Mouse (Mus musculus) natural killer cell, adult 2 months (primary cell): ENCODE measurements around the gene Atxn7l2.

Source experiments
- DNase-seq, 2 experiments: peaks; one replicate each; pipeline ENCODE4 v3.0.0; 2022; ENCODE audit warnings: low spot score in 2 of 2

Gene Atxn7l2

DNA sequence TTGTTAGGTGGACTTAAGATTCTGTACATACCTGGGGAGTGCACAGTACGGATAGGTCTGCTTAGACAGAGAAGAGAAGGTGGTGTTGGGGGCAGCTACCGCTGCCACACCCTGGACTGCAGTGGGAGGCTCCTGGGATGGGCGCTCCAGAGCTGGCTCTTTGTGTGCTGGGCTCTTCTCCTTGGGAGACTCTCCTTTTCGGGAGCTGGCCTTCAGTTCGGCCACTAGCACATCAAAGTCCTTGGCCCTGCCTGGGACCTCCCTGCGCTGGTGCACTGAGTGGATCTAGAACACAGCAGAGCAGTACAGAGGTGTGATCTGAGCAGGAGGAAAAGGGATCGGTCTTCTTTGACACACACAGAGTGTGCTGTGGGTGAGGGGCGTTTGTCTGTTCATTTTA lies 5.1 kb downstream of the Atxn7l2 start:
- DNase-seq = no peak

DNA sequence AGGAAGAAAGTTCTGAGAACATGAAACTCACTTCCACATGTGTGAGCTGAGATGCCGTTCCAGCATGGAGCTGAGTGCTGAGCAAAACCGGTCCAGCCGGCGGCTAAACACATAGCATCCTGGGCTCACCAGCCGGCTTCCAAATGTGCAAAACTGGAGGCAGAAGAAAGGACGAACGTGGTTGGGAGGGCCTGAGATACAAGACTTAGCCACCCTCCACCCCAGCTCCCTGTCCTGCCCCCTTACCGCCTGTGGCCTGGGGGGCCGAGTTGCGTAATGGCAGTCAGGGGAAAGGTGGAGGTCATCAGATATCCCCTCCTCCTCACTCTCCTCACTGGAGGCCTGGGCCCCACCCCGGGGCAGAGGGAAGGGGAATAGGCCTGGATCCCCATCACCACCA lies 6.3 kb downstream of the Atxn7l2 start:
- DNase-seq = no peak

DNA sequence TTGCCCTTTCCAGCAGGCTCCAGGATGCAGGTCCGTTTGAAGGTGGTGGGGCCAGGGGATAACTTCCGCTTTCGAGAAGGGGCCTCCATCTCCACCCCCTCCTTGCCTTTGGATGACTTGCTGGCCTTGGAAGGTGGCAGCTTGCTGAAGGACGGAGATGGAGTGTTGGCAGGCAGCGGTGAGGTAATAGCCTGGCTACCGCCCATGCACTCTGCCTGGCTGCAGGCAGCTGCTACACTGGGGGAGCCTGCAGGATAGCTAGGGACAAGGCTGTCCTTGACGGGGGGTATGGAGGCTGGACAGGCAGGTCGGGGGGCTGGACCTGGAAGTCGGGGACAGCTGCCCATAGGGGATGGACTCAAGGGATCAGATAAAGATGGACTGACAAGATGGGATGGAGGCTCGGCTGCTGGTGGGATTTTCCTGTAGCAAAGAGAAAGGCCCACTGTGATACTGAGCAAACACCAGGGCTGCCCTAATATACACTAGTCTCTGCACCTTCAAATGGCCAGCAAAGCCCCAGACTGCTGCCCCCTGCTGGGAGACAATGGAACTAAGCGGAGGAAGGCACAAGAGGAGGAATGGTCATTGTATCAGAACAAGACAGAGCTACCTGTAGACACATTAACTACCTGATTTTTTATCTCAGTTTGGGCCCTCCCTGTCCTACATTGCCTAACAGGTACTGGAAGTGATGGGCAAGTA lies 7.0 kb downstream of the Atxn7l2 start:
- peak; percentile 78 to 84 for DNase-seq

DNA sequence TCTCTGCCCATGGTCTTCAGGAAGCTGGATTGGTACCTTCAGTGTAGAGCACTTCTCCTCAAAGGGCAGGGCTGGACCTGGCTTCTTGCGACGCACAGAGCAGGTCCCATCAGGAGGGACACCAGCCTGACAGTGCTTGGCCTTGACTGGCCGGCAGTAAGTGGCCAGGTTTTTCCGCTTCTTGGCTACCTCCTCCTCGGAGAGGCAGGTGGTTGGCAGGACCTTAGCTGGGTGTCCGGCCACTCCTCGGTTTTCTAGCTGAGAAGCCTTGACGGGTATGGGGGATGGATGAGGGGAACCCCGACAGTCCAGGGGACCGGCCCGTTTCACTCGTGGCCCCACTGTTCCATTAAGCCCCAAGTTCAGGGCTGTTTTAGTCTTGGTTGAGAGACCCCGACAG lies 7.5 kb downstream of the Atxn7l2 start:
- no peak for DNase-seq

DNA sequence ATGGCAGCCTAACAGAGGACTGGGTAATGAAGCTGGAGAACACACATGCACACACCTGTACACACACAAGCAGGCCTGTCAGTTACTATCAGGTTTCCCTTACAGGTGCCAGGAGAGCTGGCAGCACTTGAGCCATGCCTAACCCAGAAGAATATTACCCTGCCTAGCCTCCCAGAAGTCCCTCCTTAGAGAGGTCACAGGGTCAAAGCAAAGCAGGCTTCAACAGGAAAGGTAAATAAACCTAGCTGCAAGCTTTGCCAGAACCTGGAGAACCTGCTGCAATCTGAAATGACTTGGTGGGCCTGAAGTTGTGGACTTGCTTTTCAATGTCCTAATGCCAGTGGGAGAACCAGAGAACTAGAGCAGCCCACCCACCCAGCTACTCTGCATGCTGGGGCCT lies 8.2 kb downstream of the Atxn7l2 start:
- DNase-seq = no peak

DNA sequence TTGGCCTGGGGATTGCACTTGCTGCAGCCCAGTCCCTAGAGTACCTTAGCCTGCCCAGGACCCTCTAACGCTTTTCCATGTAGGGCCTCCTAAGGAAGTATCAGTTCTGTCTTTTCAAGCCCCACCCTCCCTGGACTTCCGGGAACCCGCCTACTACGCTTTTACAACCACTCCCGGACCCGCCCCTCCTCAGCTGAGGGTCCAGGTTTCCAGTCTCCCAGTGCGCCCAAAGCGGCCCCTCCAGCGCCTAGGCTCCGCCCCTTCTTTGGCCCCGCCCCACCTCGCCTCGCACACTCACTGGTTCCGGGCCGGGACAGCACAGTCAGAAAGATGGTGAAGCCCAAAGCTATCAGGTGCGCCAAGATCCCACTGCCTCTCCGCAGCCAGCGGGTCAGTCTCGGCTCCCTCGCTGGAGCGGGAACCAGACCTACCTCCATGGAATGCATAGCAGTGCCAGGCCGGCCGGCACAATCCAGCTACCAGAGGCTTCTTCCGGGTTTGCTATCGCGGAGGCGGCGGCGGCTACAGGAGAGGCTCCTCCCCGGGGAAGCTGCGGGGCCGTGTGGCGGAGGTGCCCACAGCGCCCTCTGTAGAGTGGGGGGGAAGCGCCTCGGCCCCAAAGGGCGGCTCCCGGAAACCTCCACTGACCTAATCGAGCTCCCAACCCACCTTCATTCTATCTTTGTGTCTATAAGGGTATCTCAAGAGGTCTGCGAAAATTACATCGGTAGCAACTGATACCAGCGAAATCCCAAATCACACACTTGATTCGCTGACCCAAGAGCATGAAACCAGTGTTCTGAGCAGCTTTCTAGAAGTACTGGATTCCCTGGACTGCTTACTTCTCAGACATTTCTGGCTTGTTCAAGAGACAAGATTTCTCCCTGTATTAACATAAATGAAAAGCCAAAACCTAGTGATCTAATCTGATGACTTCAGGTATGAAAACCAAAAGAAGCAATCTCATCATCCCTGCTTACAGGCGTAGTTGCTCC lies 10.1 kb downstream of the Atxn7l2 start, which contains the start of gene Cyb561d1:
TSS of gene Cyb561d1 (minus strand) at position 884 of the 995 bp plus-strand sequence.
- DNase-seq = peak; percentile 94 to 95

DNA sequence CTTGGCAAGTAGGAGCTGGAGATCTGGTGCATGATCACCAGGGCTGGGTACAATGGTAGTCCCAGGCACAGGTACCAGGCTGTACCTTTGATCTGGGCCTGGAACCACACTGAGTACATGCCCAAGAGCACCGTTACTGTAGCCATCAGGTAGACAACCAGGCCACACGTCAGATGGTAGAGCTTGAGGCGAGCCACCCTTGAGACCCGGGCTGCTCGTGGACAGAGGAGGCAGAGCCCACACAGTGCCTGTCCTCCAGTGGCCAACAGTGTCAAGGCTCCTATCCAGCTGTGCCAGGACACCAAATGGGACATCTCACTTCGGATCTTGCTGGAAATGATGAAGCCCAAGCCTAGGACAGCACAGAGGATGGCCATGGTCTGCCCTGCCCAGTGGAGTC lies 11.5 kb downstream of the Atxn7l2 start:
- DNase-seq = no peak

DNA sequence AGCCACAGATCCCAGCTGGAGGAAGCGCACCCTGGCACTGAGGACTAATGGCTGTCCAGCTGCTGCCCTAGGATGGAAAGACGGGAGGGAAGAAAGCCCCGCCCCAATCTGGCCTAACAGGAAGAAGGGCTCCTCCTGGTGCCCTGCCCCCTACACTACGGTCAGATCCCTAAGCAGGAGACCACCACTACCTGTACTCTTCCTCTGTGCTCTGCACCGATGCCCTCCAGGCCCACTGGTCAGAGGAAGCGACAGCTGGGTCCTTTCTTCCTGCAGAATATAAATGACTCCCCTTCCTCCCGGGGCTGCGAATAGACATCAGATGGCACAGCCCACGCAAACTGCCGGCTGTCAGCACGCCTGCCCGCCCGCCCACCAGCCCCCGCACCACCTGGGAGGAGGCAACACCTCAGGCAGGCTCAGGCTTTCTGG lies 13.7 kb downstream of the Atxn7l2 start:
- DNase-seq = no peak

DNA sequence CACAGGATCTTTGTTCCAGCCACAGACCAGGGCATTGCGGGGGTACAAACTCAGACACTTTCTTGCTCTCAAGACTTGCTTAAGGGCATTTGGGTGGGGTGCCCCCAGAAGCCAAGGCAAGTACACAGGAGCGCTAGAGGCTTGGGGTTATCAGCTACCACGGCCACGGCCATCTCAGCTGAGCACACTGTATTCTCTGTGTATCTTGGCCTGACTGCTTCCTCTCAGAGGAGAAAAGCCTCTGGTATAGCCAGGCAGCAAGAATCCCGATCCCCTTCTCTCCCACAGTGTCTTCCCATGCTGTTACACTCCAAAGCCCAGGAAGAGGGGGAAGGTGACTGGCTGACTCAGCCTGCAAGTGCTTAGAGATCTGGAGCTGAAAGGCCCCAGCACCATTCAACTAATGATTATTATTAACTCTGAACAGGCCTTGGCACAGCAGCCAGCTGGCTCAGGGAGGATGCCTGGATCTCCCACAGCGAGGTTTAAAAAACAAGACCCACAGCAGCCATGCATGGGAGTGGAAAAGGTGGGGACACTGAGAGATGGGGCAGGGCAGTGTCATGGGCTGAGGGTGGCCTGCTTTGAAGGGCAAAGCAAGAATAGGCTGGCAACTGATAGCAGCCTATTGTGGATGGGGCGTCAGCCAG lies 14.7 kb downstream of the Atxn7l2 start:
- no peak for DNase-seq

DNA sequence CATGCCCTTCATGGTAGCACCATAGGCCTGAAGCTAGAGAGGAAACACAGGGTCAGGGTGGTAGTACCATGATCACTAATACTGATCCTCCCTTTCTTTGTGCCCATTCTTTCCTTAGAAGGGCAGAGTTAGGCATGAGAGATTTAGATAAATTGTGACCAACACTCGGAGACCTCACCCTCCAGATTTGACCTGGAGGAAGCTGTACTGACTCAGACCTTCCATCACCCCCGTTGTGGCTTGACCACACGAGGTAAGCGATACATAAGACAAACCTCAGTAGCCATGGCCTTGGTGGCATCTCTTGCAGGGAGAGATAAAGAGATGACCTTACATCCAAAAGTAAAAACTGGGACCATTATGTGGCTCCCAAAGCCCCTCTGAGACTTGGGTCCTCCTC lies 15.4 kb downstream of the Atxn7l2 start:
- DNase-seq = peak; percentile 48 to 72

DNA sequence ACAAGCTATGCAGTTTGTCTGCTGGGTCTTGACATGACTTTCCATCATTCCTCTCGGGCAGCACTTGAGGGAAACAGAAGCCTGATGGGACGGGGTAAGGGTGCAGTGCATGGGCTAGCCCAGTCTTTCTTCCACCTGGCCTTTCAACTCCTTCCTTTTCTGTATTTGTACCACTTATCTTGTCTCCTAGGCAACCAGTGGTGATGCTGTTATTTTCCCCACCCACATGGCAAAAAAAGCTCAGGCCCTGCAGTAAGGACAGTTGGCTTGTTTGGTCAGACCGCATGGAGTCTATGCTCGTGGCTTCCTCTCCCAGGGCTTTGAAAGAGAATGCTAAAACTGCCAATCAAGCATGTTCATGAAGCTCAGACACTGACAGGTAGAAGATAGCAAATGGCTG lies 17.0 kb downstream of the Atxn7l2 start:
- DNase-seq = peak in 1 of 2 experiments; percentile 47

DNA sequence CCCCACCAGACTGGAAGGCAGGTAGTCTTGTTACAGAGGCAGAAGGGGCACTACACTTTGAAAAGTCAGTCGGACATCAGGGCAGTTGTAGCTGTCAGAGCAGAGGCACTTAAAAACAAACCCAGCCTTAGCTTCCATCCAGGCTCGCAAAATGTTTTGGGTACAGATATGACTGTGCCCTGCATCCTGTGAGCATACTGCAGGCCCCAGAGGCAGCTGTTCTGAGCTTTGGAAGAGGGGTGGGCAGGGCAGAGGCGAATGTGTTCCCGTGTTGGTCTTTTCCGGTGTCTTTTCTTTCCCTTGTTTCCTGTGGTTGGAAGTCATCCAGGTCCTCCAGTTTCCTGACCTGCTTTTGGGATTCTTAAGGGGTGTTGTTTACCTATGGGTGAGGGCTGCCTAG lies 20.8 kb downstream of the Atxn7l2 start:
- no peak for DNase-seq

DNA sequence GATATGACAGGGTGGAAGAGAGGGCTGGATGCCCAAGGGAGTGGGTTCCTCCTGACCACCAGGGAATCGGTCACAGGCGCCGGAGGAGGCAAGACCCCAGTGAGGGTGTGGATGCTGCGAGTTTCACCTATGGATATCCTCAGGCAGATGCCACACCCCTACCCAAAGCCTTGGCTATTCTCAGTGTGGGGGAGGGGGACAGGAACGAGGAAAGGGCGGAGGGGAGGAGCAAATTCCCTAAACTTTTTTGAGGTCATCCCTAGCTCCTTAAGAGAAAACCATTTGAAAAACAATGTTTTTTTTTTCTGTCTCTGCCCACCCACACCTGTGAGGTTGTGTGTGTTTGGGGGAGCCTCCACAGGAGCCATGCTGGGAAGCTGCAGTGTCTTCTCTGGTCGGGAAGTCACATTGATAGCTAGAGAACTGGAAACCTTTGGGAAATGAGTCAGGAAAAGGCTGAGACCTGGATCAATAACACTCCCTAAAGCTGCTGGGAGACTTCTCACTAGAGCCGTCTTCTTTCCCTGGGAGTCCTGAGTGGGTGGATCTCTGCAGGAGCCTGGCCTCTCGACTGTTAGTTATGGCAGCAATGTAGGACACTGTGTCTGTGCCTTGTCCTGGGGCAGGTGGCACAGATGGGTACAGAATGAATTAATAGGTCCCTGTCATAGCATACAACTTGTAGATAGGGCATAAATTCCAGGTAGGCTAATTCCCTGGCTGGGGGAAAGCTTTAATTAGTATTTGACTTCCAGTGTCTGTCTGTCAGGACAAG lies 21.8 kb downstream of the Atxn7l2 start:
- no peak for DNase-seq

DNA sequence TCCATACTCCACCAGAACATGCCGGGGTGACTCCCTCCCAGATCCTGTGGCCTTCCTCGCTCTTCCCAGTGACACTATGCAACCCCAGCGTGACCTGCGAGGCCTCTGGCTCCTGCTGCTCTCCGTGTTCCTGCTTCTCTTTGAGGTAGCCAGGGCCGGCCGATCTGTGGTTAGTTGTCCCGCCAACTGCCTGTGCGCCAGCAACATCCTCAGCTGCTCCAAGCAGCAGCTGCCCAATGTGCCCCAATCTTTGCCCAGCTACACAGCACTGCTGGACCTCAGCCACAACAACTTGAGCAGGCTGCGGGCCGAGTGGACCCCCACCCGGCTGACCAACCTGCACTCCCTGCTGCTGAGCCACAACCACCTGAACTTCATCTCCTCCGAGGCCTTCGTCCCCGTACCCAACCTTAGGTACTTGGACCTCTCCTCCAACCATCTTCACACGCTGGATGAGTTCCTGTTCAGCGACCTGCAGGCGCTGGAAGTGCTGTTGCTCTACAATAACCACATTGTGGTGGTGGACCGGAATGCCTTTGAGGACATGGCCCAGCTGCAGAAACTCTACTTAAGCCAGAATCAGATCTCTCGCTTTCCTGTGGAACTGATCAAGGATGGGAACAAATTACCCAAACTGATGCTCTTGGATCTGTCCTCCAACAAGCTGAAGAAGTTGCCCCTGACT lies 23.5 kb downstream of the Atxn7l2 start:
- no peak for DNase-seq

DNA sequence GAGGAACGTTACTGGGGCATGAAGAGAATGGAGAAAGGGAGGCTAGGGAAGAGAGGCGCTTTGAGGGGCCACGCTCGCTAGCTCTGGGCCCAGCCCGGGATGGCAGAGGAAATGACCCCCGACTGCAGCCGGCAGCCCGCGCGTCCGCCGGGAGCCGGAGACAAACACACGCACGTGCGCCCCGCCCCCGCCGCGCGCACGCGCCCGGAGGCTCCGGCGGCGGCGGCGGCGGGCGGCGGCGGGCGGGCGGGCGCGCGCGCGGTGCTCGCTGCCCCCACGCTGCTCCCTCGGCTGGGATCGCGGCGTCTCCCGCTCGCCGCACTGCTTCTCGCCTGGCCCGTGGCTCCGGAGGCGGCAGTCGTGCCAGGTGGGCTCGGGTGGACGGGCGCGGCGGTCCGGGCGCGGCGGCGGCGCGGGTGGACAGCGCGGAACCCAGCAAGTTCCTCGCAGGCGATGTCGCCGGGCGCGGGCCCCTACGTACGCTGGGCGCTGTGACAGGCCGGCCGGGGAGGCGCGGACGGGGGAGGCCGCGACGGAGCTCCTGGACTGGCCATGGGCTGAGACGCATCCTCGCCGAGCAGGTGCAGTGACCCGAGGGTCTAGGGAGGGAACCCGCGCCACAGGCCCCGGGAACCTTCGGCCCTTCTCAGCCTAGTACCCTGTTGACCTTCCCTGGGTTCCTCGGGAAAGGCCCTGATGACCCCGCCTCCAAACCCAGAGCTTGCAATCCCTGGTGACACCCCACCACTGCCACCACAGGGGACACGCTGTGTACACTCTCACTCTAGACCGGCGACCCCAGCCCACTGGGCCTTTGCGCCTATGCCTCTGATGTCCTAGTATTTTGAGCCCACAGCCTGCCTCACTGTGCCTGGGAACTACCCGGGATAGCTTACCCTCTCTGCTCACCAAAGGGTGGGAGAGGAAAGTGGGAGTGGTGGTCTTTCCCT lies 24.4 kb downstream of the Atxn7l2 start, which contains the start of gene Amigo1:
TSS of gene Amigo1 (plus strand) at position 238 of the 950 bp plus-strand sequence.
- DNase-seq = peak in 1 of 2 experiments; percentile 19

DNA sequence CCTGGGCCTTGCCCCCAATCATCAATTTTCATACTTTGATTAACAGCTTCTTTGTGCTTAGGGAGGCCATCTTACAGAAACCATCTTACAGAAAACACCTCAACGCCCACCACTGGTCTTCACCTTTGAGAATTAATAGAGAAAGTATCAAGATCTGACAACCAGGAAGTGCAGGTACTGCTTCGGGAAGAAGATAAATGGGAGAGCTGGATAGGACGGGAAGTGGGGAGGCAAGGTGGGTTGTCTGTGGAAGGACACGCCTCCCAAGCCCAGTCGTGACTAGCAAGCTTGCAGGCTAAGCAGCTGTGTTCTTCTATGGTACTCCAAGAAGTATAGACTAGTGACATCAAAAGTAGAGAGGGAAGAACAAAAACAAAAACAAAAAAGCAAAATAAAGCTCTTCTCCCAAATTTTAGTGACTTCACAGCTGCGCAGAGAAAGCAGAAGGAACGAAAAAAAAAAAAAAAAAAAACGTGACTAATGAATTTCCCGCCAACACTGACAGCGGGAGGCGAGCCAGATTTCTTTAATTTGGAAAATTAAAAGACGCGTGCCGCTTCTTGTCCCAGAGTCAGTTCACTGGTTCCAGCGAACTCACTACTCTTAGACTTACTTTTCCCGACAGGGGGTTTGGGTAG lies 25.2 kb downstream of the Atxn7l2 start:
- no peak for DNase-seq

DNA sequence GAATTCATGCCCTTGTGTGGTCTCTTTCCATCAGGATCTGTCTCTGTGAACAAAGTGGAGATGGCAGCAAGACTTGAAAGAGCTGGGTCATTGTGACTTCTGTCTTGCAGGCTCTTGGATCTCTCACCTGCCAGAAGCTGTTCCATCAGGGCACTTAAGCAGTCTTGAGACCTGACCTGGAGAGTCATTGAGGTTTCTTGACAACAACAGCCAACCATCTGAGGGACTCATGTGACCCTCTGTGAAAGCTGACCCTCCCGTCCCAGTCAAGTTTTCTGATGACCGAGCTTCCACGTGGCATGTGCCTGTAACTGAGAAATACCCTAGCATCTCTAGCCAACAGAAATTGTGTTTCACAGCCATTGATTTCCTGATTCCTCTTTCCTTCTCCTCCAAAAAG lies 26.0 kb downstream of the Atxn7l2 start:
- DNase-seq = no peak

DNA sequence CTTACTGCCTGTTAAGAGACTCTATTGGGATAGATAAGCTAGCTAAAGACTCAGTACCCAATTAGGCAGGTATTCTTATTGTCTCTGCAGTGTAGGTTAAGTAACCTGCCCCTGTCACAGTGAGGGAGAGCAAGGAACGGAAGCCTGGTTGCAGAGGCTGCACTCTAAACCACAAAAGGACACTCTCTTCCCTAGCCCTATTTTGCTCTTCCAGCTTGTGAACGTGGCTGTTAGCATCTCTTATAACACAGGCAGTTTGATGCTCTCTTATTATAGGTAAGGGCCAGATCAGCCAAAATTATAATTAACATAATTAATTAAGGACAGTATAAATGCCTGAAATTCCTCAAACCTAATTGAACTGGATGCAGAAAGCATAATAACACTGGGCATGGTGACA lies 30.2 kb downstream of the Atxn7l2 start:
- no peak for DNase-seq
